Mouse (Mus musculus) liver, embryonic 13.5 days (tissue): ENCODE measurements around the gene Tmem120b. TPM values are rescaled to one million over a fixed set of nuclear protein-coding genes. Genes with fewer than 3 reads are reported as not detected.
A peak's percentile ranks its signal among the peaks of the same experiment; 100 is the strongest.

Experiments used
- ATAC-seq: fragments of 200-750 bp; cut with Nextera tagmentation; 2 replicates; pipeline ENCODE4 v1.8.0; 2017; ENCODE audit warnings: low read depth, mild to moderate bottlenecking, moderate number of reproducible peaks, moderate library complexity
- DNase-seq: peaks from one replicate; pipeline ENCODE4 v3.0.0; 2022
- H3K27ac ChIP-seq: fragments of 300-500 bp; sonication (generic); 2 replicates; pipeline ENCODE4 v1.5.1; 2015; ENCODE audit warnings: moderate library complexity, mild to moderate bottlenecking, inconsistent platforms
- H3K27me3 ChIP-seq: fragments of 300-500 bp; sonication (generic); 2 replicates; pipeline ENCODE4 v1.6.1; 2015; ENCODE audit warnings: mild to moderate bottlenecking, inconsistent platforms
- H3K36me3 ChIP-seq: fragments of 300-500 bp; sonication (generic); 2 replicates; pipeline ENCODE4 v1.6.1; 2015; ENCODE audit warnings: mild to moderate bottlenecking, inconsistent platforms
- H3K4me1 ChIP-seq: fragments of 300-500 bp; sonication (generic); replicated peaks from 2 replicates; pipeline ENCODE4 v1.6.1; 2015; ENCODE audit warnings: inconsistent platforms
- H3K4me2 ChIP-seq: fragments of 300-500 bp; sonication (generic); 2 replicates; pipeline ENCODE4 v1.6.1; 2015; ENCODE audit warnings: inconsistent platforms, mild to moderate bottlenecking, moderate library complexity
- H3K4me3 ChIP-seq: fragments of 300-500 bp; sonication (generic); replicated peaks from 2 replicates; pipeline ENCODE4 v1.5.1; 2015; ENCODE audit warnings: mild to moderate bottlenecking, inconsistent platforms
- H3K9ac ChIP-seq: fragments of 300-500 bp; sonication (generic); 2 replicates; pipeline ENCODE4 v1.6.1; 2015; ENCODE audit warnings: mild to moderate bottlenecking, inconsistent platforms
- H3K9me3 ChIP-seq: fragments of 300-500 bp; sonication (generic); replicated peaks from 2 replicates; pipeline ENCODE4 v1.6.1; 2016; ENCODE audit warnings: inconsistent platforms
- WGBS: fragments of 180-500 bp; shearing (Covaris S2); methylation state at CpG from one replicate; pipeline ENCODE4 v1.1.7; 2015; ENCODE audit not compliant: insufficient replicate concordance; 5-methylcytosine and 5-hydroxymethylcytosine counted together
- polyA plus RNA-seq: library from polyadenylated mRNA; unstranded; fragments of >200 nt; fragmentation: Nextera tagmentation; extraction: Ambion mirVana; gene quantifications from 2 replicates; pipeline ENCODE4 v1.2.1, GENCODE M21; 2015

Gene Tmem120b
- polyA plus RNA-seq, 1 experiment from 2014 or later = 24.2 TPM

DNA sequence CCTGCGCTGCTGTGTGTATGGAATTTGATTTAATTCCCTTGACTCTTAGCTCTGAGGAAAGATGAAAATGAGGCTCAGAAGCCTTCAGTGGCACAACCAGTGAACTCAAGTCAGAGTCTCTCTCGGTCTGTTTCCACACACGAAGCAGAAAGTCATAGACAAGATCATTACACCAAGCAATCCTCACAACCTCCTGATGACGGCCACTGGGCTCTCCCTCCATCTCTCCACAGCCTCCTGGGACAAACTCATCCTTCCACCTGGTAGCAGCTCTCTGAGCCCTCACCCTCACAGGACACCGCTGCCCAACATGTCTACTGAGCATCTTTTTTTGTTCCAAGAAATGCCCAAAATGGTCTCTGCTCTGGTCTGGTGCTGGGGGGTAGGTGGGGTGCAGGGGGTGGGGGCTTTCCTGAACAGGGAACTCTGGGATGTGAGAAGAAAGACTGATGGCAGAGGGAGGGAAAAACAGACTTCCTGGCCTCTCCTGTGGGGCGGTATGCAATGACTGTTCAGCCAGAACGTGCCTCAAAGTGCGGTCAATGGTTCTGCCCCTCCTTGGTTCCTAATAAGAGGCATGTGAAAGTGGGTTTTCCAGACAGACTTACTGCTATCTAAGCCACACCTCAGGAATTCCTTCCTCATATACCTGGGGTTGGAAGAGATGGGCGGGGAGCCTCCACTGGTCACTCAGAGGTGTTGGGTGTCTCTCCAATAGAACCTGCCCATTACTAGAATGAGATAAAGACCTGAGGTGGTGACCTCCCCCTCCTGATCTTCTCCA lies 62.0 kb downstream of the Tmem120b start:
- Histone ChIP-seq H3K9ac (no peak overlapping the region), H3K4me2 (no peak overlapping the region), H3K36me3 (peaks cover 20% of the 10 kb centered on the region), H3K27ac (no peak overlapping the region), H3K27me3 (0 out of 2 replicates have a peak, but pooled peaks cover 9% of the 10 kb centered on the region), H3K9me3 (no peaks in the 10 kb centered on the region), H3K4me3 (no peak overlapping the region), H3K4me1 (peaks cover 85% of the 10 kb centered on the region)
- DNase-seq = no peak
- 79% methylated on average over 9 of the region's 9 CpGs for WGBS
- ATAC-seq = no peak

DNA sequence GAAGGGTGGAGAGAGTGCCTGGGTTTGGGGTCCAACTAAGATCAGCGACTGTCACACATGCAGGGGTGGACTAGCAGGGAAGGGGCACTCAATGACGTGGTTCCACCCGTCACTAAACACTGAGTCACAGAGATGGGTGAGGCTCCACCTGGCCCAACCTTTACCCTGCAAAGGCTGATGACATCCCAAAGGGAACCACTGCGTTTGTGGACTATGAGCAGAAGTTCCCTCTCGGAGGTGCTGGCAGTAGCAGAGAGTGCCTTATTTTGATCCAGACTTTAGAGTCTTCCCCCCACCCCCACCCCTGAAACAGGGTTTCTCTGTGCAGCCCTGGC lies 62.6 kb downstream of the Tmem120b start:
- Histone ChIP-seq H3K4me2 (0 out of 2 replicates have a peak overlapping the region, but pooled peaks have one; percentile 6), H3K27me3 (0 out of 2 replicates have a peak, but pooled peaks cover 9% of the 10 kb centered on the region), H3K36me3 (peaks cover 21% of the 10 kb centered on the region), H3K27ac (no peak overlapping the region), H3K9me3 (no peaks in the 10 kb centered on the region), H3K4me1 (peaks cover 85% of the 10 kb centered on the region), H3K9ac (no peak overlapping the region), H3K4me3 (no peak overlapping the region)
- ATAC-seq = no peak
- 55% methylated on average over 5 of the region's 5 CpGs for WGBS
- DNase-seq = no peak

DNA sequence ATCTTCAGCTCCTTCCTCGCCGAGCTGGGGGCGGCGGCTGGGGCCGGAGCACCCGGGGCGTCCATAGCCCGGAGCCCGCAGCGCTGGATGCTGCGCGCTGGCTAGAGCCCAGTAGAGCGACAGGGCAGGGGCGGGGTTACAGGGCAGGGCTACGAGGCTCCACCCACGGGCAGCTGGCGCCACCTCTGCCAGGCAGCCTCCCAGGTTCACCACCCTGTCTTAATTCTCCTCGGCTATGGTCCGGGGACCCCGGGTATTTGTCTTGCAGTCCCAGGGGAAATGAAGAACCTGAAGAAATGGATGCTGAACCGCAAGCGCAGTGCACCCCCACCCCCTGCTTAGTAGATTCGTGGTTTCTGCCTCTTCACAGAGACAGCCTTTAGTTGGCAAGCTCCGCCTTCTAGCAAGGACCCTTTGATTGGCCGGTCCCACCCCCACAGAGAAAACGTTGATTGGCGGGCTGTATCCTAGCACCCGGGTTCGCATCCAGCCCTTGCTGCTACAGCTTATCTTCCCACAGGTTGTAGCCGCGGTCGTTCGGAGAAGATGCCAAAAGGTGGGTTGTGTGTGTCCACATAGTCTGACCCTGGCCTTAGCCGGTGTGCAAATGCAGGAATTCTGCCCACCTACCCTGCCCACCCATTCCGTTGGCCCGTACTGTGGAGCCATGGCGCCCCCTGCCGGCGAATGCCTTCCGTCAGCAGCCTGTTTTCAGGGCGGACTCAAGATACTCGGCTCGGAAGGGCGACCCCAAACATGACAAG lies 64.3 kb downstream of the Tmem120b start, which contains the start of gene Rhof:
Gene Rhof (minus strand): TSS at position 385 of the 764 bp plus-strand sequence.
- DNase-seq = peak; percentile 89
- peak within 1 kb of the TSS; percentile 73 for H3K9ac ChIP-seq
- no peaks in the 10 kb centered on the region for H3K9me3 ChIP-seq
- peak within 1 kb of the TSS; percentile 100 for H3K27ac ChIP-seq
- peaks cover 85% of the 10 kb centered on the region for H3K4me1 ChIP-seq
- ATAC-seq = peak; percentile 80
- under 1% methylated on average over 44 of the region's 44 CpGs for WGBS
- peak within 1 kb of the TSS; percentile 56 for H3K4me3 ChIP-seq
- H3K27me3 ChIP-seq = 0 out of 2 replicates have a peak, but pooled peaks cover 9% of the 10 kb centered on the region
- H3K36me3 ChIP-seq = peaks cover 27% of the 10 kb centered on the region
- H3K4me2 ChIP-seq = peak within 1 kb of the TSS; percentile 81

DNA sequence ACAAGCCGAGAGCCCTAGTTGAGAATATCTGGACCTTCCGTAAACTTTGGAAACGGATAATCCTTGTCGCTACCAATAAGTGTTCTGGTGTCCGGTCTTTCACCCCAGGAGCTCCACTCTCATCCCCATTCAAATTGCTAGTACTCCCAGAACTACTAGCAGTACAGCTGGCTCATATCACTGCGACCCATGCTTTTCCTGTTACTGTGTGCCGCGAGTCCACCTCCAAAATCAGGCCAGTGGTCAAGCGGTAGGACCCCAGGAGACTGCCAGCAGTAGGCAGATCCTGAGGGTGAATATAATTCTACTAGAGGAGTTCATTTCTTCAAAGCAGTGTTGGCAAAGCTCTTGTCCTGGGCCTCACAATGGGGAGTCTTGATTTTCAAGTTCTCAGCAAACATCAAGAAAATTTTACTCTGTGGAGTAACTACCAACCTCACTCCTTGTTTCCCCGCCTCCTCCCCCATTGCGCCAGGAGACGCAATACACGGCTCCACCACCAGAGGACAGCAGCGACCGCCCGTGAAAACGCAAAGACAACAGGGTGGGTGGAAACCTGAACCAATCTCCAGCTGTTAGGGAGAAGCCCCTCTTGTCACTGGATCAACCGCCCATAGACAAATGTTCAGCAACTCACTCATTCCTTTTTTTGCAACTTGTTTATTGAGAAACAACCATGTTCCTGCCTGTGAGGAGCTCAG lies 65.0 kb downstream of the Tmem120b start:
- 0 out of 2 replicates have a peak, but pooled peaks cover 9% of the 10 kb centered on the region for H3K27me3 ChIP-seq
- peak overlapping the region; percentile 56 for H3K4me3 ChIP-seq
- WGBS = 18% methylated on average over 18 of the region's 18 CpGs
- H3K9me3 ChIP-seq = no peaks in the 10 kb centered on the region
- H3K27ac ChIP-seq = peak overlapping the region; percentile 100
- H3K9ac ChIP-seq = 0 out of 2 replicates have a peak overlapping the region, but pooled peaks have one; percentile 42
- peaks cover 31% of the 10 kb centered on the region for H3K36me3 ChIP-seq
- peak; percentile 71 for DNase-seq
- ATAC-seq = no peak
- H3K4me1 ChIP-seq = peaks cover 92% of the 10 kb centered on the region
- H3K4me2 ChIP-seq = peak overlapping the region; percentile 81

DNA sequence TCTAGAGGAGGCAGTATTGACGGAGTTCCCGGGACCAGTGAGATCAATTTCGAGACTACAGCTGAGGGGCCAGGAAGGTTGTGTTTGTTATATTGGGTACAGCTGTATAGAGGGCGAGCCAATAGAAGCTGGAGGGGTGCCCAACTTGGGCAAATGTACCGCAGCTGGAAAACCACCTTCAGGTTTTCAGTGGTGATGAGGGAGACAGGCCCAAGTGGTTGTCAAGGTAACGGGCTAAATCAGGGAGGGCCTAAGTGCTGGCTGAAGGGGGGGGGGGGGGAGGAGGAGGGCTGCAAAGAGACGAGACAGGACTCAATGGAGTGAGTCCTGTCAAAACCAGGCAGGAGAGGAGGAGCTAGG lies 65.5 kb downstream of the Tmem120b start:
- Histone ChIP-seq H3K36me3 (peaks cover 31% of the 10 kb centered on the region), H3K27ac (peak overlapping the region; percentile 100), H3K4me1 (peaks cover 93% of the 10 kb centered on the region), H3K4me3 (no peak overlapping the region), H3K9me3 (no peaks in the 10 kb centered on the region), H3K9ac (no peak overlapping the region), H3K27me3 (0 out of 2 replicates have a peak, but pooled peaks cover 9% of the 10 kb centered on the region), H3K4me2 (peak overlapping the region; percentile 100)
- no peak for DNase-seq
- no peak for ATAC-seq
- 56% methylated on average over 7 of the region's 7 CpGs for WGBS

DNA sequence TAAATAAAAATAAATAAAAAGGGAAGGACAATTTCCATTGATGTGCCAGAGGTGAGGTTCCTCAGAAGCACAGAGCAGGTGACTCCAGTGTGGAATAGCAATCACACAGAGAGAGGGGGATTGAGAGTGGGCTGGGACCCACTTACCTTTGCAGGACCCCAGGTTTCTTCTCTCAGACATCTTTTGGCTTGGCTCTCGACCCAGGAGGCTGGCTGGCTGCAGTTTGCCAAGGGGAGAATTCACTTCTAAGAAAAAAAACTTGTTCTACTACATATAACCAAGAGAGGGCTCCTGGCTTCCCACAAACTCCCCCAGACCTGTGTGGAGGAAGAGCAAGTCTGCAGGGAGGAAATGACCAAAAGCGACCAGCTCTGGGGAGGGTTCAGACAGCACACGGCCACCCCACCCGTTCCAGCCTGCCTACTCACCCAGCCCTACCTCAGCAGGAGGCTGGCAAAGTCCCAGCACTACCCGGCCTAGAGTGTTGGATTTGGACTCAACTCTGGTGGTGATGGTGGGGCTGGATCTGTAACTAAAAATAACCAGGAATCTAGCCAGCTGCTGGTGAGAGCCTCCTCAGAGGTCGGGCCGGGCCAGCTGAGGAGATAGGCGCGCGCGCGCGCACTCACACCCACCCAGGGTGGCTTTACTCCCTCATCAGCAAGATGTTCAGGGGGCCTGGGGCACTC lies 66.1 kb downstream of the Tmem120b start:
- peak overlapping the region; percentile 100 for H3K27ac ChIP-seq
- H3K9me3 ChIP-seq = no peaks in the 10 kb centered on the region
- 46% methylated on average over 13 of the region's 13 CpGs for WGBS
- peaks cover 91% of the 10 kb centered on the region for H3K4me1 ChIP-seq
- peak overlapping the region; percentile 100 for H3K9ac ChIP-seq
- ATAC-seq = no peak
- 0 out of 2 replicates have a peak, but pooled peaks cover 9% of the 10 kb centered on the region for H3K27me3 ChIP-seq
- peak overlapping the region; percentile 100 for H3K4me2 ChIP-seq
- H3K36me3 ChIP-seq = peaks cover 31% of the 10 kb centered on the region
- peak overlapping the region; percentile 96 for H3K4me3 ChIP-seq
- DNase-seq = no peak

DNA sequence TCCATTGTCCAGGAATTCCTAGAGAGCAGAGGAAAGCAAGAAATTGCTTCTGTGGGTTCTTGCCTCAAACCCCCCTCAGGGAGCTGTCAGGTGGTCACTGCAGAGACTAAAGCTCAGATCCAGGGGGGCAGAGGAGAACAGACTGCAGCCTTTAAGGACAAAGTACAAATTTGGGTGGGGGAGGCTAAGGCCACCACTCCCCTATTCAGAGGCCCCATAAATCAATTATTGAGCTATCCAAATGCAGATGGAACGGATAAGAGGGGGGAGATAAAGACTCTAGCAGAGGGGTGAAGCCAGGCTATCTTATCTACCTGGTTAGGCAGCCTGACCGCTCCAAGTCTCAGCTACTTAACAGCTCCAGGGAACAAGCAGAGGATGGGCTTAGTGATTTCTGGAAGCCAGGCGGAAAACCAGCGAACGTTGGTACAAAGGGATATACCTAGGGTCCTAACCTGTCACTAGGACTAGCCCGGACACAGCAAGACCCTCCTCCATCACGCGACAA lies 66.7 kb downstream of the Tmem120b start:
- WGBS = 50% methylated on average over 8 of the region's 8 CpGs
- ATAC-seq = no peak
- H3K9ac ChIP-seq = peak overlapping the region; percentile 100

DNA sequence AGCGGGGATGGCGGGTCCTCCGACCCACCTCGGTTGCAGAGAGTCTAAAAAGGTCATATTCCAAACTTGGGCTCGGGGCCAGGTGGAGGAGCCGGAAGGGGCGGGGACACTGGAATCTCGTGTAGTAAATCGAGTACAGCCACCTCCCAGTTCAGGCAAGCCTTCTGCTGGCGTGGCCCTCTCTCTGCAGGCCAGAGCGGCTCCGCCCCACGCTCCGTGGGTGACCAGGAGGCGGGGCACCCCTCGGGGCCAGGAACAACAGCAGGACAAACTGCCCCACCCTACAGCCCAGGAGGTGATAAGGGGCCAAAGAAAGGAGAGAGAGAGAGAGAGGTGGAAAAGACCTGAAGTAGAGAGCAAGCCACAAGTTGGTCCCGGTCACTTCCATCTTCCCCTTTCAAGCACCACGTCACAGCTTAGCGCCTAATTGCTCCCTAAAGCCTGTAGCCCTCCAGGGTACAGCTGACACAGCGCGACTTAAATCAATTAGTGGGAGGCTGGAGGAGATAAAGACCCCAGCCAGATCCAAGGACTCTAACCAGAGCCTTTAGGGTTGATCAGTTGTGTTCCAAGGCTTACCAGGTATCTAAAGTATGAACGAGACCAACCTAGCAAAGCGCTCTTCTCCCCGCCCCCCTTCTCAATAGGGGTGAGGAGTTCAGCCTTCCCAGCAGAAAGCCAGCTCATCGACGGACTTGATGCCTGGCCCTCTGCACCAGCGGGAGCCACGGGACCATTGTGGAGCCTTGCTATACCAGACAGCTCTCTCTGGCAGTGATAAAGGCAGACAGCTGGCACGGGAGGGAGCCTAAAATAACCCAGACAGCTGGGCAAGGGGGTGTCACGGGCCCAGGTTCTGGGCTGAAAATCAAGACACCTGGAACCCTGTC lies 67.5 kb downstream of the Tmem120b start:
- Histone ChIP-seq H3K36me3 (peaks cover 31% of the 10 kb centered on the region), H3K27ac (peak overlapping the region; percentile 100), H3K9ac (peak overlapping the region; percentile 100), H3K4me3 (peak overlapping the region; percentile 96), H3K4me2 (peak overlapping the region; percentile 100), H3K27me3 (0 out of 2 replicates have a peak, but pooled peaks cover 1% of the 10 kb centered on the region), H3K4me1 (peaks cover 91% of the 10 kb centered on the region), H3K9me3 (no peaks in the 10 kb centered on the region)
- ATAC-seq (peak; percentile 34), DNase-seq (peak; percentile 86)
- 9% methylated on average over 30 of the region's 30 CpGs for WGBS

More for the DNA sequence above, 66.7 kb downstream of the Tmem120b start:
- Histone ChIP-seq H3K9me3 (no peaks in the 10 kb centered on the region), H3K4me2 (peak overlapping the region; percentile 100), H3K36me3 (peaks cover 31% of the 10 kb centered on the region), H3K27ac (peak overlapping the region; percentile 100), H3K27me3 (0 out of 2 replicates have a peak, but pooled peaks cover 4% of the 10 kb centered on the region), H3K4me1 (peaks cover 91% of the 10 kb centered on the region), H3K4me3 (peak overlapping the region; percentile 96)
- DNase-seq = no peak

DNA sequence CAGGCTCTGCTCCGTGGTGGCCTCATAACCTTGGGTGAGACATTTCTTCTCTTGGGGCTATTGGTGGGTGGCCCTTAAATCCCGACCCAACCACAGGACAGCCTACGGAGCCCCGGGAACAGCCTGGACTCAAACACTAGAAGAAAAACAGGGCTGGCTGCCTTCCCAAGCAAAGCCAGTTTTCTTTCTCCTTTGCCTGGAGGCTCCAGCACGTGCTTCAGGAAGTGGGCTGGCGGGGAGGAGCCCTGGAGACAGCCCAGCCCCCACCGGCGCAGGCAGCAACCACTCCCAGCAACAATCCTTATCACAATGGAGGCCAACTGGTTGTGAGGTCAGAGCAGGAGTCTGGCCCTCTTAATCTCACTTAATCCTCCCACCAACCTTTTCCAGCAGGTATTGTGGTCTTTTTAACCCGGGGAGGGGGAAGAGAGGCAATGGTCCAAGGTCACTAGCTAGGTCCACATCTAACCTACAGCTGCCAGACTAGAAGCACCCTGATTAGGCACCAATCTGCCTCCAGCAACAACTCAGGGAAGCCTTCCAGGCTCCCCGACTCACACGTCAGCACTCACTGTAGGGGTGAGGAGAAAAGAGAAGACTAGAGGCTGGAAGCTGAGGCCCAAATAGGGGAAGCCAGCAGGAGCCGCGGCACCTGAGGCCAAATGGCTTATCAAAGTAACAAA lies 68.3 kb downstream of the Tmem120b start:
- DNase-seq (peak; percentile 91), ATAC-seq (peak; percentile 64)
- no peaks in the 10 kb centered on the region for H3K9me3 ChIP-seq
- H3K4me2 ChIP-seq = peak overlapping the region; percentile 100
- WGBS = 1% methylated on average over 13 of the region's 13 CpGs
- H3K36me3 ChIP-seq = peaks cover 31% of the 10 kb centered on the region
- H3K27me3 ChIP-seq = no peaks in the 10 kb centered on the region
- peaks cover 83% of the 10 kb centered on the region for H3K4me1 ChIP-seq
- peak overlapping the region; percentile 100 for H3K27ac ChIP-seq
- H3K4me3 ChIP-seq = peak overlapping the region; percentile 96
- peak overlapping the region; percentile 100 for H3K9ac ChIP-seq
